In the genomic region with DNA sequence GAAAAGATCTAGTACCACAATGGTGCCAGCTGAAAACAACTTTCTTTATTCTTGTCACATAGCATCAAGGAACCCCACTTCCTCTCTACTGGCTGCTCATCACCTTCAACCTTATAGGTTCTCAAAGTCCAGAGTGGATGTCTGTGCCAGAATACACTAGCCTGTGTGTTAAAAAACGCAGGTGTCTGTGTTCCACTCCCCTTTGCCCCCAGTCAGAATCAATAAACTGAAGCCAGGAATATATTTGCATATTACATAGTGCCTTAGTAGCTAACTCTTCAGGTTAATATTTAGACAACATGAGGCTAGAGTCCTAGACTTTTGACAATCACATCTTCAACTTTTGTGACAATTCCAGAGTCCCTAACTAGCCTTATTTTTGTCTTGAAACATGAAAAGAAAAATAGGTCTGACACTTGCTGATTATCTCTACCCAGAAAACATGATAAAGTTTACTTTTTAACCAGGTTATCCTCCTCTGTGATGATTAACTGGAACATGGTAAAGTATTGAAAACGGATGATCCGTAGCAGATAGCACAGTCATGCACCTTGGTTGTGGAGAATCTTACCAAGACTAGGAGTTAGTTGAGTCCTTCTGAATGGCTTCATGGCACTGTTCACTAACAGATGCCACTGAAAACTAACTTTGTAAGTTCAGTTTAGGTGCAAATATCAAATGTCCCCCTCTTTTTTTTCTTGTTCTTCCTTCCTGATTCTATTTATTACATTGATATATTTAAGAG, we compare ENCODE assay signal across 24 mouse cellular contexts. TPM values are rescaled to one million over a fixed set of nuclear protein-coding genes. Genes with fewer than 3 reads are reported as not detected.
DNase-seq lines count a peak whose midpoint lies in the region; ATAC-seq lines count a peak whose summit lies in the region.
"Had no signal": no experiment of that assay in that cellular context is flagged by ENCODE, and none has a peak within 500 bp of the region (broad histone marks: within the 10 kb centered on the region; RNA-seq: fewer than 3 reads in every experiment).

No protein-coding gene starts in this region.

- no peak overlapping the region; the same call in 1 of the 2 replicates for H3K27ac ChIP-seq in kidney, embryonic 15.5 days
- H3K27ac ChIP-seq in liver, embryonic 15.5 days (replicated peaks): peak overlapping the region; percentile 69
- H3K27ac ChIP-seq: embryonic facial prominence, embryonic 12.5 days; heart, embryonic 13.5 days; hindbrain, embryonic 13.5 days; limb, embryonic 13.5 days had no signal

- H3K9me3 ChIP-seq in kidney, embryonic 15.5 days (replicated peaks): no peaks in the 10 kb centered on the region
- no peaks in the 10 kb centered on the region for H3K9me3 ChIP-seq in liver, embryonic 15.5 days (replicated peaks)
- H3K9me3 ChIP-seq: embryonic facial prominence, embryonic 12.5 days; heart, embryonic 13.5 days; hindbrain, embryonic 13.5 days; limb, embryonic 13.5 days had no signal

- DNase-seq in kidney, adult 18-20 months: peak; percentile 18
- DNase-seq in kidney, postnatal 10 days: no peak
- peak; percentile 30 for DNase-seq in Muller cell, postnatal 12 days (ENCODE audit: inconsistent ontology term)
- DNase-seq in heart, postnatal 25 days (ENCODE audit: low spot score): no peak
- DNase-seq in right cerebral cortex, postnatal 36 days (ENCODE audit: low spot score in 2 of 2): no peak
- DNase-seq: adrenal gland, postnatal 14 days; cerebellum, adult 2 months; cerebellum, postnatal 25 days; forebrain, postnatal 0 days; gastrocnemius, postnatal 25 days; heart, adult 2 months; heart, postnatal 14 days; layer of hippocampus, postnatal 36 days; lung, postnatal 4 days; midbrain, embryonic 14.5 days; right cerebral cortex, postnatal 14 days; spleen, adult 18-20 months; thymus, postnatal 36 days had no signal

- intact Hi-C loops in heart, postnatal 25 days (cut with DNase I): no loop called here

- 0 out of 2 replicates have a peak, but pooled peaks have one; percentile 22 for ATAC-seq in kidney, embryonic 15.5 days (replicated peaks; ENCODE audit: low FRiP score)
- peak; percentile 72 for ATAC-seq in liver, embryonic 15.5 days (ENCODE audit: insufficient read depth)
- ATAC-seq: forebrain, postnatal 0 days had no signal

- H3K4me1 ChIP-seq in kidney, embryonic 15.5 days: no peaks in the 10 kb centered on the region
- 0 out of 2 replicates have a peak, but pooled peaks cover 5% of the 10 kb centered on the region for H3K4me1 ChIP-seq in liver, embryonic 15.5 days (replicated peaks)
- H3K4me1 ChIP-seq: embryonic facial prominence, embryonic 12.5 days had no signal

- whole genome bisulfite sequencing in kidney, embryonic 15.5 days: 69% methylated on average over 3 of the region's 3 CpGs
- WGBS in liver, embryonic 15.5 days (ENCODE audit: insufficient replicate concordance): 37% methylated on average over 3 of the region's 3 CpGs

- H3K4me3 ChIP-seq in kidney, embryonic 15.5 days (replicated peaks): no peak overlapping the region
- H3K4me3 ChIP-seq in liver, embryonic 15.5 days (replicated peaks): no peak overlapping the region
- H3K4me3 ChIP-seq: embryonic facial prominence, embryonic 12.5 days; heart, adult 2 months; heart, embryonic 13.5 days; hindbrain, embryonic 13.5 days; limb, embryonic 13.5 days had no signal

- no peaks in the 10 kb centered on the region for H3K36me3 ChIP-seq in kidney, embryonic 15.5 days
- H3K36me3 ChIP-seq in liver, embryonic 15.5 days (replicated peaks): no peaks in the 10 kb centered on the region
- H3K36me3 ChIP-seq: embryonic facial prominence, embryonic 12.5 days; heart, embryonic 13.5 days; hindbrain, embryonic 13.5 days; limb, embryonic 13.5 days had no signal

- H3K4me2 ChIP-seq in kidney, embryonic 15.5 days: no peak overlapping the region
- H3K4me2 ChIP-seq in liver, embryonic 15.5 days: no peak overlapping the region
- H3K4me2 ChIP-seq: embryonic facial prominence, embryonic 12.5 days; heart, embryonic 13.5 days; hindbrain, embryonic 13.5 days; limb, embryonic 13.5 days had no signal

- no peaks in the 10 kb centered on the region for H3K27me3 ChIP-seq in kidney, embryonic 15.5 days
- no peaks in the 10 kb centered on the region for H3K27me3 ChIP-seq in liver, embryonic 15.5 days
- H3K27me3 ChIP-seq: embryonic facial prominence, embryonic 12.5 days; heart, embryonic 13.5 days; hindbrain, embryonic 13.5 days; limb, embryonic 13.5 days had no signal

- H3K9ac ChIP-seq in kidney, embryonic 15.5 days: no peak overlapping the region
- H3K9ac ChIP-seq in liver, embryonic 15.5 days: no peak overlapping the region
- H3K9ac ChIP-seq: embryonic facial prominence, embryonic 12.5 days; forebrain, postnatal 0 days; heart, embryonic 13.5 days; hindbrain, embryonic 13.5 days; limb, embryonic 13.5 days had no signal

RNA-seq across cellular contexts. Expression of gene Cp, which starts 6.1 kb away (rescaled TPM):
- polyA plus RNA-seq in kidney, embryonic 15.5 days (2015; fragmentation: Nextera tagmentation; extraction: Ambion mirVana): 1.4 and 2.4 TPM in 2 replicates
- 38.6 and 58.7 TPM in 2 replicates for polyA plus RNA-seq in liver, embryonic 15.5 days (2015; fragmentation: Nextera tagmentation; extraction: Ambion mirVana)
- 10 to 100 TPM; 27.6 to 31.8 TPM for total RNA-seq in heart, postnatal 25 days (2021)

Comparison
In these comparisons a context has a peak if more than half of its experiments do, and no peak if none do; other contexts are left out.
1. DNase-seq: peak in kidney, adult 18-20 months (single experiment) and Muller cell, postnatal 12 days (single experiment); none in kidney, postnatal 10 days (single experiment), heart, postnatal 25 days (single experiment) and right cerebral cortex, postnatal 36 days (0 of 2).
2. RNA of gene Cp, which starts 6.1 kb away (polyA plus RNA-seq): 38.6 to 58.7 TPM in liver, embryonic 15.5 days; 1.4 to 2.4 TPM in kidney, embryonic 15.5 days; every median in the first group is over 10 times any median in the second.